Comparison of ENCODE assay signal across 9 mouse cellular contexts in genomic region chr9:26760081-26760480, GRCm38 (mm10). TPM values are rescaled to one million over a fixed set of nuclear protein-coding genes. Genes with fewer than 3 reads are reported as not detected.
DNase-seq lines count a peak whose midpoint lies in the region; ATAC-seq and TF ChIP-seq lines count a peak whose summit lies in the region.
"Had no signal": no experiment of that assay in that cellular context is flagged by ENCODE, and none has a peak within 500 bp of the region (broad histone marks: within the 10 kb centered on the region; RNA-seq: fewer than 3 reads in every experiment).

No protein-coding gene starts in this region.

- intact Hi-C loops in heart, postnatal 36 days (cut with DNase I) = loop anchor here (5.0 kb wide), 1 partner anchor 1103 kb away; no protein-coding TSS in a partner anchor

- no peaks in the 10 kb centered on the region for H3K4me1 ChIP-seq in heart, postnatal 0 days (ENCODE audit: control insufficient read depth, insufficient read depth)
- no peaks in the 10 kb centered on the region for H3K4me1 ChIP-seq in forebrain, postnatal 0 days (ENCODE audit: insufficient read depth)
- H3K4me1 ChIP-seq in midbrain, embryonic 13.5 days (replicated peaks) = no peaks in the 10 kb centered on the region
- H3K4me1 ChIP-seq: liver, embryonic 15.5 days had no signal

- peak; percentile 48 for TF ChIP-seq CTCF in heart, postnatal 0 days (IDR thresholded peaks at IDR 0.05; ENCODE audit: low read depth)
- peak; percentile 76 for TF ChIP-seq CTCF in forebrain, postnatal 0 days (IDR thresholded peaks at IDR 0.05; ENCODE audit: low read depth)

- ATAC-seq in heart, postnatal 0 days (ENCODE audit: insufficient read depth, low read depth) = no peak
- peak; percentile 84 for ATAC-seq in forebrain, postnatal 0 days
- ATAC-seq in midbrain, embryonic 13.5 days = peak; percentile 75

- H3K4me2 ChIP-seq in heart, postnatal 0 days (ENCODE audit: low read depth, low read length) = no peak overlapping the region
- no peak overlapping the region for H3K4me2 ChIP-seq in forebrain, postnatal 0 days (ENCODE audit: low read depth)
- H3K4me2 ChIP-seq in midbrain, embryonic 13.5 days (replicated peaks) = no peak overlapping the region
- H3K4me2 ChIP-seq: liver, embryonic 15.5 days had no signal

- DNase-seq in heart, postnatal 0 days (ENCODE audit: low spot score) = no peak
- no peak for DNase-seq in heart, postnatal 36 days
- peak; percentile 52 to 57 for DNase-seq in cerebellum, adult 18-20 months
- DNase-seq in forebrain, postnatal 0 days = peak; percentile 75
- DNase-seq in kidney, postnatal 4 days = peak; percentile 45 to 55
- no peak for DNase-seq in T-cell, adult 2 months (ENCODE audit: low spot score)
- DNase-seq in thymus, postnatal 4 days = no peak

- no peaks in the 10 kb centered on the region for H3K27me3 ChIP-seq in heart, postnatal 0 days (ENCODE audit: control insufficient read depth, insufficient read depth, low read length)
- no peaks in the 10 kb centered on the region for H3K27me3 ChIP-seq in forebrain, postnatal 0 days (ENCODE audit: insufficient read depth, low read length)
- no peaks in the 10 kb centered on the region for H3K27me3 ChIP-seq in midbrain, embryonic 13.5 days
- H3K27me3 ChIP-seq: liver, embryonic 15.5 days had no signal

- no peak for TF ChIP-seq EP300 in heart, postnatal 0 days (IDR thresholded peaks at IDR 0.05; ENCODE audit: low read depth)

- 28% methylated on average over 9 of the region's 9 CpGs for WGBS in heart, postnatal 0 days
- 27% methylated on average over 9 of the region's 9 CpGs for WGBS in forebrain, postnatal 0 days
- WGBS in midbrain, embryonic 13.5 days = 35% methylated on average over 9 of the region's 9 CpGs

- H3K9ac ChIP-seq in heart, postnatal 0 days (replicated peaks; ENCODE audit: low read depth, low read length) = no peak overlapping the region
- H3K9ac ChIP-seq in forebrain, postnatal 0 days = no peak overlapping the region
- H3K9ac ChIP-seq in midbrain, embryonic 13.5 days (replicated peaks) = no peak overlapping the region
- H3K9ac ChIP-seq: liver, embryonic 15.5 days had no signal

- no peaks in the 10 kb centered on the region for H3K36me3 ChIP-seq in heart, postnatal 0 days (replicated peaks; ENCODE audit: control insufficient read depth, insufficient read depth, low read length)
- H3K36me3 ChIP-seq in forebrain, postnatal 0 days (ENCODE audit: insufficient read depth) = peaks cover 34% of the 10 kb centered on the region
- peaks cover 44% of the 10 kb centered on the region for H3K36me3 ChIP-seq in midbrain, embryonic 13.5 days
- H3K36me3 ChIP-seq: liver, embryonic 15.5 days had no signal

- no peak overlapping the region for H3K4me3 ChIP-seq in heart, postnatal 0 days (ENCODE audit: low read depth, low read length)
- no peak overlapping the region for H3K4me3 ChIP-seq in forebrain, postnatal 0 days (ENCODE audit: low read depth, low read length)
- no peak overlapping the region for H3K4me3 ChIP-seq in midbrain, embryonic 13.5 days (replicated peaks)
- H3K4me3 ChIP-seq: liver, embryonic 15.5 days had no signal

- no peaks in the 10 kb centered on the region for H3K9me3 ChIP-seq in heart, postnatal 0 days (replicated peaks; ENCODE audit: control insufficient read depth, low read length)
- no peaks in the 10 kb centered on the region for H3K9me3 ChIP-seq in forebrain, postnatal 0 days (ENCODE audit: low read length)
- no peaks in the 10 kb centered on the region for H3K9me3 ChIP-seq in midbrain, embryonic 13.5 days
- H3K9me3 ChIP-seq: liver, embryonic 15.5 days had no signal

- H3K27ac ChIP-seq in heart, postnatal 0 days (ENCODE audit: low read depth) = no peak overlapping the region
- no peak overlapping the region for H3K27ac ChIP-seq in forebrain, postnatal 0 days (ENCODE audit: low read depth, low read length)
- H3K27ac ChIP-seq in midbrain, embryonic 13.5 days = no peak overlapping the region
- H3K27ac ChIP-seq: liver, embryonic 15.5 days had no signal

RNA-seq across cellular contexts. Expression of gene B3gat1, which starts 26.6 kb away (rescaled TPM):
- not detected in 2 replicates for total RNA-seq in heart, postnatal 0 days (2014; rRNA removed; ENCODE audit: low replicate concordance)
- polyA plus RNA-seq in heart, postnatal 0 days (2015; fragmentation: Nextera tagmentation; extraction: Ambion mirVana) = not detected in 2 replicates
- not detected for total RNA-seq in heart, postnatal 36 days (2021)
- total RNA-seq in forebrain, postnatal 0 days (2014; rRNA removed) = 141 and 149 TPM in 2 replicates
- polyA plus RNA-seq in forebrain, postnatal 0 days (2015; fragmentation: Nextera tagmentation; extraction: Ambion mirVana) = 40.0 and 42.0 TPM in 2 replicates
- 20.1 and 26.2 TPM in 2 replicates for polyA plus RNA-seq in midbrain, embryonic 13.5 days (2015; fragmentation: Nextera tagmentation; extraction: Ambion mirVana)
- polyA plus RNA-seq: liver, embryonic 15.5 days had no signal

RNA-seq across cellular contexts. Expression of gene Glb1l2, which starts 46.2 kb away (rescaled TPM):
- total RNA-seq in heart, postnatal 0 days (2014; rRNA removed; ENCODE audit: low replicate concordance) = 0.23 TPM in 2 replicates
- 0.30 and 0.45 TPM in 2 replicates for polyA plus RNA-seq in heart, postnatal 0 days (2015; fragmentation: Nextera tagmentation; extraction: Ambion mirVana)
- total RNA-seq in heart, postnatal 36 days (2021) = under 1 TPM; 0.16 to 0.56 TPM
- total RNA-seq in forebrain, postnatal 0 days (2014; rRNA removed) = 2.8 and 2.9 TPM in 2 replicates
- polyA plus RNA-seq in forebrain, postnatal 0 days (2015; fragmentation: Nextera tagmentation; extraction: Ambion mirVana) = 1.7 and 1.9 TPM in 2 replicates
- 2.0 and 2.5 TPM in 2 replicates for polyA plus RNA-seq in midbrain, embryonic 13.5 days (2015; fragmentation: Nextera tagmentation; extraction: Ambion mirVana)

Comparison
In these comparisons a context has a peak if more than half of its experiments do, and no peak if none do; other contexts are left out.
1. DNase-seq: peak in cerebellum, adult 18-20 months (2 of 2), forebrain, postnatal 0 days (single experiment) and kidney, postnatal 4 days (2 of 2); none in heart, postnatal 0 days (single experiment), heart, postnatal 36 days (0 of 2), T-cell, adult 2 months (single experiment) and thymus, postnatal 4 days (single experiment).
2. RNA of gene B3gat1, which starts 26.6 kb away (total RNA-seq): 141 to 149 TPM in forebrain, postnatal 0 days; not detected in heart, postnatal 0 days and not detected in heart, postnatal 36 days; every median in the first group is over 100 times any median in the second.